Mouse (Mus musculus): ENCODE measurements around the gene Daam1. TPM values are rescaled to one million over a fixed set of nuclear protein-coding genes. Genes with fewer than 3 reads are reported as not detected.

Daam1 gene
- total RNA-seq, 1 experiment from 2014 or later, result 15.2 TPM

- no peak for ATAC-seq (replicated peaks; ENCODE audit: insufficient number of reproducible peaks, low FRiP score, low TSS enrichment, poor library complexity, severe bottlenecking)
Measured at GRCm38 (mm10) chr12:72009051-72009902, 178.4 kb downstream of the Daam1 start.

GRCm38 (mm10) chr12:72011404-72011803 is 180.5 kb downstream of the Daam1 start:
- no peak for ATAC-seq (replicated peaks; ENCODE audit: insufficient number of reproducible peaks, low FRiP score, low TSS enrichment, poor library complexity, severe bottlenecking)

GRCm38 (mm10) chr12:72012126-72012525 is 181.2 kb downstream of the Daam1 start:
- ATAC-seq (replicated peaks; ENCODE audit: insufficient number of reproducible peaks, low FRiP score, low TSS enrichment, poor library complexity, severe bottlenecking), result no peak

- no peak for ATAC-seq (replicated peaks; ENCODE audit: insufficient number of reproducible peaks, low FRiP score, low TSS enrichment, poor library complexity, severe bottlenecking)
Measured at GRCm38 (mm10) chr12:72013711-72014354, 183.0 kb downstream of the Daam1 start.

GRCm38 (mm10) chr12:72014355-72014776 is 183.5 kb downstream of the Daam1 start:
- no peak for ATAC-seq (replicated peaks; ENCODE audit: insufficient number of reproducible peaks, low FRiP score, low TSS enrichment, poor library complexity, severe bottlenecking)

GRCm38 (mm10) chr12:72015296-72015695 is 184.4 kb downstream of the Daam1 start:
- ATAC-seq (replicated peaks; ENCODE audit: insufficient number of reproducible peaks, low FRiP score, low TSS enrichment, poor library complexity, severe bottlenecking), result no peak

- no peak for ATAC-seq (replicated peaks; ENCODE audit: insufficient number of reproducible peaks, low FRiP score, low TSS enrichment, poor library complexity, severe bottlenecking)
Measured at GRCm38 (mm10) chr12:72020285-72020684, 189.4 kb downstream of the Daam1 start.

- ATAC-seq (replicated peaks; ENCODE audit: insufficient number of reproducible peaks, low FRiP score, low TSS enrichment, poor library complexity, severe bottlenecking), result no peak
Measured at GRCm38 (mm10) chr12:72021543-72021942, 190.7 kb downstream of the Daam1 start.

- ATAC-seq (replicated peaks; ENCODE audit: insufficient number of reproducible peaks, low FRiP score, low TSS enrichment, poor library complexity, severe bottlenecking), result no peak
Measured at GRCm38 (mm10) chr12:72022790-72023189, 191.9 kb downstream of the Daam1 start.

- no peak for ATAC-seq (replicated peaks; ENCODE audit: insufficient number of reproducible peaks, low FRiP score, low TSS enrichment, poor library complexity, severe bottlenecking)
Measured at GRCm38 (mm10) chr12:72023572-72023971, 192.7 kb downstream of the Daam1 start.

GRCm38 (mm10) chr12:72025275-72025795 is 194.5 kb downstream of the Daam1 start:
- no peak for ATAC-seq (replicated peaks; ENCODE audit: insufficient number of reproducible peaks, low FRiP score, low TSS enrichment, poor library complexity, severe bottlenecking)

GRCm38 (mm10) chr12:72031171-72031570 is 200.3 kb downstream of the Daam1 start:
- no peak for ATAC-seq (replicated peaks; ENCODE audit: insufficient number of reproducible peaks, low FRiP score, low TSS enrichment, poor library complexity, severe bottlenecking)

GRCm38 (mm10) chr12:72031794-72032193 is 200.9 kb downstream of the Daam1 start:
- no peak for ATAC-seq (replicated peaks; ENCODE audit: insufficient number of reproducible peaks, low FRiP score, low TSS enrichment, poor library complexity, severe bottlenecking)

GRCm38 (mm10) chr12:72036097-72036661 is 205.3 kb downstream of the Daam1 start:
- no peak for ATAC-seq (replicated peaks; ENCODE audit: insufficient number of reproducible peaks, low FRiP score, low TSS enrichment, poor library complexity, severe bottlenecking)

GRCm38 (mm10) chr12:72037049-72037448 is 206.2 kb downstream of the Daam1 start:
- ATAC-seq (replicated peaks; ENCODE audit: insufficient number of reproducible peaks, low FRiP score, low TSS enrichment, poor library complexity, severe bottlenecking), result no peak

GRCm38 (mm10) chr12:72038866-72039265 is 208.0 kb downstream of the Daam1 start:
- ATAC-seq (replicated peaks; ENCODE audit: insufficient number of reproducible peaks, low FRiP score, low TSS enrichment, poor library complexity, severe bottlenecking), result no peak

- no peak for ATAC-seq (replicated peaks; ENCODE audit: insufficient number of reproducible peaks, low FRiP score, low TSS enrichment, poor library complexity, severe bottlenecking)
Measured at GRCm38 (mm10) chr12:72039501-72039900, 208.6 kb downstream of the Daam1 start.

- no peak for ATAC-seq (replicated peaks; ENCODE audit: insufficient number of reproducible peaks, low FRiP score, low TSS enrichment, poor library complexity, severe bottlenecking)
Measured at GRCm38 (mm10) chr12:72041238-72041637, 210.4 kb downstream of the Daam1 start.

All from monocyte, adult 5-6 weeks (primary cell).